Mouse (Mus musculus) duodenum, adult 2 months (tissue): ENCODE results near the gene Cmtm8. TPM values are rescaled to one million over a fixed set of nuclear protein-coding genes. Genes with fewer than 3 reads are reported as not detected.

Source experiments
- polyA plus RNA-seq: library from polyadenylated mRNA; depleted of rRNA; stranded (reverse); fragments of >200 nt; gene quantifications from 2 replicates; pipeline ENCODE4 v1.2.3, GENCODE M21; 2012; ENCODE audit warnings: low replicate concordance; rRNA removed

Cmtm8 gene
- polyA plus RNA-seq: 7.4 and 33.9 TPM in 2 replicates

DNA sequence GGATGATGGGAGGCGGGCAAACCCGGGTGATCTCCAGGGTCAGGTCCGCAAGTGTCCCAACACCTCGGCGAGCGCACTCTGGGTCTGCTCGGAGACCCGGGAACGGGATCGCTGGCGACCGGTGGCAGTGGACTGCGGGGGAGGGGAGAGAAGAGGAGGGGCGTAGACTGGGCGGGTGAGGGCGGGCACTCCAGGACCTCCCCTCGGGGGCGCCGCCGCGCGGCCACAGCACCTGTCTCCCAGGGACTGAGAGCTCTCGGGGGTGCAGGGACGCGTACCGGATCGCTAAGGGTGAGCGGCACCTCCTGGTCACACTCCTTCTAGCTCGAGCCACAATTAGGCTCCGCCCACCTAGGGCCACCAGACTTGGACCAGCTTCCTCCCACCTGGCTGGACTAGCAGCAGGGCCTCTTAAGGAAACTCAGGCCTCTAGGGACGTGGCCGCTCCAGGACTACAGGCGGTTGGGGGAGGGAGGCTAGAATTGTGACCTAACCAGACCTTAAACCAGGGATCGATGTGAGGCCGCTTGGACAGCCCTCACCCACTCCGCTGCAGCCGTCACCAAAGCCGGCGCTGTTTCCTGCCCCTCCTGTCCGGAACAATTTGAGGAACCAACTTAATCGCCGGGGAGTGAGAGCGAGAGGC, at the start of gene Cmtm8:
Gene Cmtm8 (minus strand): TSS at position 140 of the 646 bp plus-strand sequence.

DNA sequence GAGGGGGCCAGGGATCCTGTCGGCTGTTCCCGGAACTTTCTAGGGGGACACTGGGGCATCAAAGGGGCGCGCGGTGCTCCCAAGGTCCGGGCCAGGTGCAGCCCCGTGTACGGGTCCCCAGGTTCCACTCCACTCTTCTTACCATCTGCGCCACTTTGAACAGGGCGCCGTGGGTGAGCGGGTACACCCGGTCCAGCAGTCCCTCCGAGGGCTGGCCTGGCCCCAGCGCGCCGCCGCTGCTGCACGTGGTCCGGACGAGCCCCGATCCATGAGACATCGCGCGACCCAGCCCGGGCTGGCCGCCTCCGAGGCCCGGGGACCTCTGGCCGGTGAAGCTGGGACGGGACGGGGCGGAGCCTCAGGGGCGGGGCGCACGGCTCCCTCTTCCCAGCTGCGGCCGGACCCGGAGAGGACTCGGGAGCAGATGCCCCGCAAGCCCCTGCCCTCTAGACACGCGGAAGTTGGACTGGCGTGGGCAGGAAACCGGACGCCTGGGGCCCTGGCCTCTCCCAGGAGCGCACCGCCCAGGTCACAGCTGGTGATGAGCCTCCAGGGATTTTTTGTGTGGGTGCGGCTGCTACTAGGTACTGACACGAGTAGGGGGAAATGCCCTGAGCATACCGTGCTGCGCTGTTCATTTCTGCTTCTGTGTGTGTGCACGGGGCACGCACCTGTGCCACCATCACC, 62.3 kb downstream of the Cmtm8 start, which contains the start of gene Cmtm7:
Gene Cmtm7 (minus strand): TSS at position 331 of the 687 bp plus-strand sequence.

Other genes with a start within 250 kb of the Cmtm8 start
- gene Cnot10, start 204.0 kb downstream of the Cmtm8 start, polyA plus RNA-seq: 10.3 and 11.2 TPM in 2 replicates
- gene Dync1li1, start 155.4 kb downstream of the Cmtm8 start, polyA plus RNA-seq: 11.2 and 13.3 TPM in 2 replicates
- 34.5 and 46.1 TPM in 2 replicates for gene Cmtm6, start 113.0 kb downstream of the Cmtm8 start, polyA plus RNA-seq
- 96.6 and 104 TPM in 2 replicates for gene Cmtm7, start 62.3 kb downstream of the Cmtm8 start, polyA plus RNA-seq
- gene Gpd1l, start 89.8 kb upstream of the Cmtm8 start, polyA plus RNA-seq: 13.3 and 15.4 TPM in 2 replicates
- 10.9 and 14.9 TPM in 2 replicates for gene Osbpl10, start 134.4 kb upstream of the Cmtm8 start, polyA plus RNA-seq
- gene Rps27rt, start 138.6 kb upstream of the Cmtm8 start, polyA plus RNA-seq: 3.4 and 9.2 TPM in 2 replicates